Mouse (Mus musculus) CH12.LX (cell line): Measurements from ENCODE around the gene Hdc. TPM values are rescaled to one million over a fixed set of nuclear protein-coding genes. Genes with fewer than 3 reads are reported as not detected.

ENCODE experiments used
- DNase-seq: peaks from one replicate; pipeline ENCODE4 v3.0.0-alpha.2; 2013; ENCODE audit errors: extremely low read depth
- H3K27ac ChIP-seq: 2 replicates; pipeline ENCODE4 v1.5.1; 2012; ENCODE audit warnings: low read depth, mild to moderate bottlenecking, control low read depth, moderate library complexity; ENCODE audit not compliant: insufficient read depth
- H3K27me3 ChIP-seq: replicated peaks from 2 replicates; pipeline ENCODE3; 2012; ENCODE audit warnings: inconsistent platforms
- H3K36me3 ChIP-seq, 2 experiments: replicated peaks in 1 of 2; 2 replicates each; pipeline versions ENCODE3 to v1.6.1; 2012; ENCODE audit warnings: inconsistent platforms in 1 of 2, low read length in 1 of 2, mild to moderate bottlenecking in 1 of 2, mixed read lengths in 1 of 2, moderate library complexity in 1 of 2; ENCODE audit not compliant: control insufficient read depth in 1 of 2, insufficient read depth in 1 of 2
- H3K4me1 ChIP-seq, 2 experiments: 2 replicates each; pipeline ENCODE4 v1.6.1; 2012; ENCODE audit warnings: inconsistent platforms in 1 of 2, moderate library complexity in 1 of 2; ENCODE audit not compliant: insufficient read depth in 2 of 2, control insufficient read depth in 1 of 2
- H3K4me2 ChIP-seq: 2 replicates; pipeline ENCODE4 v1.6.1; 2012; ENCODE audit warnings: low read depth, mild to moderate bottlenecking, control low read depth; ENCODE audit not compliant: poor library complexity, insufficient read depth, severe bottlenecking
- H3K4me3 ChIP-seq, 3 experiments: fragments of 150-350 bp in 1 of 3; sonication (generic) in 1 of 3; replicated peaks in 1 of 3; 2 replicates each; pipeline versions ENCODE3 to v1.5.1; 2011 to 2012; ENCODE audit warnings: low read depth in 2 of 3, low read length in 2 of 3, mild to moderate bottlenecking in 2 of 3, moderate library complexity in 2 of 3, control low read depth in 1 of 3, improper control_type of control experiment in 1 of 3, inconsistent platforms in 1 of 3, mixed read lengths in 1 of 3; ENCODE audit not compliant: poor library complexity in 1 of 3
- H3K79me2 ChIP-seq: replicated peaks from 2 replicates; pipeline ENCODE4 v1.6.1; 2012; ENCODE audit warnings: mild to moderate bottlenecking, moderate library complexity; ENCODE audit not compliant: control insufficient read depth, poor library complexity, insufficient read depth, severe bottlenecking; ENCODE audit errors: extremely low read depth
- H3K9ac ChIP-seq: 2 replicates; pipeline ENCODE4 v1.6.1; 2012; ENCODE audit warnings: low read depth, mild to moderate bottlenecking, control low read depth, moderate library complexity; ENCODE audit not compliant: insufficient read depth
- H3K9me3 ChIP-seq: replicated peaks from 2 replicates; pipeline ENCODE3; 2012; ENCODE audit warnings: low read length, inconsistent platforms, mixed read lengths
- CTCF ChIP-seq, 2 experiments: IDR thresholded peaks in 1 of 2; conservative IDR thresholded peaks in 1 of 2; 2 replicates each; pipeline ENCODE4 v1.5.1; 2011 to 2012; ENCODE audit warnings: low read depth in 2 of 2, low read length in 2 of 2, improper control_type of control experiment in 1 of 2, inconsistent platforms in 1 of 2, mild to moderate bottlenecking in 1 of 2, moderate library complexity in 1 of 2
- EP300 ChIP-seq: IDR thresholded peaks from 2 replicates; pipeline ENCODE4 v1.6.1; 2011; ENCODE audit warnings: low read length, improper control_type of control experiment
- GABPA ChIP-seq: IDR thresholded peaks from 2 replicates; pipeline ENCODE4 v1.6.1; 2012; ENCODE audit warnings: low read depth, low read length, improper control_type of control experiment, inconsistent platforms; ENCODE audit not compliant: insufficient replicate concordance
- HCFC1 ChIP-seq: IDR thresholded peaks from 2 replicates; pipeline ENCODE4 v1.6.1; 2012; ENCODE audit warnings: low read depth, mild to moderate bottlenecking, inconsistent platforms, low read length, improper control_type of control experiment
- JUND ChIP-seq: conservative IDR thresholded peaks from 2 replicates; pipeline ENCODE4 v1.6.1; 2011; ENCODE audit warnings: low read depth, low read length, improper control_type of control experiment
- KAT2A ChIP-seq: IDR thresholded peaks from 2 replicates; pipeline ENCODE4 v1.6.1; 2012; ENCODE audit warnings: low read length, improper control_type of control experiment, inconsistent platforms; ENCODE audit not compliant: insufficient replicate concordance
- MEF2A ChIP-seq: IDR thresholded peaks from 2 replicates; pipeline ENCODE4 v1.6.1; 2014; ENCODE audit warnings: low read depth, mild to moderate bottlenecking, inconsistent platforms, low read length, improper control_type of control experiment, borderline replicate concordance
- MXI1 ChIP-seq: IDR thresholded peaks from 2 replicates; pipeline ENCODE4 v1.6.1; 2011; ENCODE audit warnings: mild to moderate bottlenecking, low read depth, low read length, improper control_type of control experiment
- NELFE ChIP-seq: IDR thresholded peaks from 2 replicates; pipeline ENCODE4 v1.6.1; 2011; ENCODE audit warnings: low read depth, low read length, improper control_type of control experiment
- NRF1 ChIP-seq: IDR thresholded peaks from 2 replicates; pipeline ENCODE4 v1.6.1; 2014; ENCODE audit warnings: low read depth, mild to moderate bottlenecking, inconsistent platforms, low read length, improper control_type of control experiment, moderate library complexity
- PAX5 ChIP-seq: IDR thresholded peaks from 2 replicates; pipeline ENCODE4 v1.6.1; 2012; ENCODE audit warnings: low read length, inconsistent platforms, mixed read lengths
- POLR2AphosphoS2 ChIP-seq: IDR thresholded peaks from 2 replicates; pipeline ENCODE4 v1.6.1; 2011; ENCODE audit warnings: low read depth, low read length, improper control_type of control experiment
- RAD21 ChIP-seq: IDR thresholded peaks from 2 replicates; pipeline ENCODE4 v1.6.1; 2011; ENCODE audit warnings: low read depth, mild to moderate bottlenecking, low read length, improper control_type of control experiment, moderate library complexity
- RCOR1 ChIP-seq: conservative IDR thresholded peaks from 2 replicates; pipeline ENCODE4 v1.6.1; 2012; ENCODE audit warnings: low read depth, mild to moderate bottlenecking, inconsistent platforms, low read length, improper control_type of control experiment
- SIN3A ChIP-seq: IDR thresholded peaks from 2 replicates; pipeline ENCODE4 v1.6.1; 2012; ENCODE audit warnings: low read length, improper control_type of control experiment, inconsistent platforms
- SMC3 ChIP-seq: IDR thresholded peaks from 2 replicates; pipeline ENCODE4 v1.6.1; 2011; ENCODE audit warnings: low read depth, low read length, improper control_type of control experiment
- USF1 ChIP-seq: IDR thresholded peaks from 2 replicates; pipeline ENCODE4 v1.6.1; 2014; ENCODE audit warnings: low read depth, mild to moderate bottlenecking, inconsistent platforms, low read length, improper control_type of control experiment
- USF2 ChIP-seq: conservative IDR thresholded peaks from 2 replicates; pipeline ENCODE4 v1.6.1; 2011; ENCODE audit warnings: low read depth, low read length, improper control_type of control experiment
- ZC3H11A ChIP-seq: IDR thresholded peaks from 2 replicates; pipeline ENCODE4 v1.6.1; 2012; ENCODE audit warnings: low read depth, mild to moderate bottlenecking, inconsistent platforms, low read length, improper control_type of control experiment
- ZKSCAN1 ChIP-seq: IDR thresholded peaks from 2 replicates; pipeline ENCODE4 v1.6.1; 2012; ENCODE audit warnings: low read depth, inconsistent platforms, low read length, improper control_type of control experiment, borderline replicate concordance
- ZMIZ1 ChIP-seq: IDR thresholded peaks from 2 replicates; pipeline ENCODE4 v1.6.1; 2012; ENCODE audit warnings: low read depth, mild to moderate bottlenecking, inconsistent platforms, low read length, improper control_type of control experiment
- dilution Hi-C: fragments of 300-500 bp; cut with MboI; formaldehyde crosslinking; loops from 2 replicates; pipeline ENCODE4 v1.14.3; 2020; ENCODE audit warnings: low sequenced_read_pairs; ENCODE audit not compliant: extremely low pct_unique_long_range_greater_than_20kb, extremely low pct_ligation_motif_present
- in situ Hi-C: fragments of 300-500 bp; cut with MboI; formaldehyde crosslinking; loops from 3 replicates; pipeline ENCODE4 v1.14.3; 2019; ENCODE audit warnings: low sequenced_read_pairs, low pct_ligation_motif_present, low pct_unique_long_range_greater_than_20kb, mixed read lengths
- polyA plus RNA-seq: library from polyadenylated mRNA; unstranded; fragments of >175 nt; gene quantifications from 2 replicates; pipeline ENCODE4 v1.2.1, GENCODE M21; 2012; ENCODE audit warnings: low read depth; ENCODE audit not compliant: insufficient read length
- total RNA-seq, 2 experiments: library from RNA; depleted of rRNA; stranded (reverse); fragments of 300-350 nt in 1 of 2; fragments of >200 nt in 1 of 2; gene quantifications; 2 replicates each; pipeline ENCODE4 v1.2.3; 2012 to 2014

Gene Hdc
- total and polyA plus RNA-seq, 3 experiments: 1.5 to 1.8 (median 1.6) TPM

- Histone ChIP-seq H3K9me3 (no peaks in the 10 kb centered on the region), H3K4me3 (no peak overlapping the region), H3K79me2 (peaks cover 37% of the 10 kb centered on the region), H3K4me1 (peaks cover 0 to 25% of the 10 kb centered on the region in 2 experiments; a peak in 2 of 4 replicates), H3K9ac (no peak overlapping the region), H3K27ac (no peak overlapping the region), H3K27me3 (no peaks in the 10 kb centered on the region), H3K4me2 (no peak overlapping the region)
- dilution Hi-C loops (no loop called here), in situ Hi-C loops (loop anchor here (10.0 kb wide), 1 partner anchor 59 kb away; no protein-coding TSS in a partner anchor)
- TF ChIP-seq RAD21 (peak; percentile 75), MXI1 (no peak), PAX5 (no peak), SMC3 (peak; percentile 62), ZKSCAN1 (no peak), USF1 (no peak), MEF2A (no peak), HCFC1 (no peak), NELFE (no peak), NRF1 (no peak), EP300 (no peak), CTCF (conservative IDR thresholded peaks at IDR 0.05 in 1 of 2, IDR thresholded peaks at IDR 0.05 in 1 of 2; ENCODE audit: low read depth in 2 of 2, low read length in 2 of 2) (peak in 1 of 2 experiments; percentile 84; a peak in 2 of 4 replicates), USF2 (no peak)
- TF ChIP-seq, all 38 proteins: peak for 3
- H3K36me3 ChIP-seq: peaks cover 0 to 19% of the 10 kb centered on the region in 2 experiments
- DNase-seq: peak; percentile 59
These were observed 44.4 kb upstream of the Hdc start for GRCm38 (mm10) chr2:126663481-126663880.

GRCm38 (mm10) chr2:126652929-126653328 is 33.8 kb upstream of the Hdc start:
- in situ Hi-C loops: no loop called here
- Histone ChIP-seq H3K9ac (no peak overlapping the region), H3K4me2 (no peak overlapping the region), H3K4me3 (no peak overlapping the region), H3K4me1 (no peaks in the 10 kb centered on the region), H3K36me3 (peaks cover 32 to 73% of the 10 kb centered on the region in 2 experiments), H3K27ac (no peak overlapping the region), H3K79me2 (0 out of 2 replicates have a peak, but pooled peaks cover 2% of the 10 kb centered on the region), H3K9me3 (no peaks in the 10 kb centered on the region), H3K27me3 (no peaks in the 10 kb centered on the region)
- DNase-seq: no peak
- TF ChIP-seq POLR2AphosphoS2 (no peak), SMC3 (no peak), SIN3A (no peak), ZMIZ1 (no peak), EP300 (no peak), PAX5 (no peak), JUND (no peak), ZC3H11A (no peak), RCOR1 (no peak), GABPA (no peak), KAT2A (no peak), RAD21 (no peak)
- dilution Hi-C loops: no loop called here
